Comparison of ENCODE assay signal across 9 mouse cellular contexts in genomic region chr7:111024068-111024594, GRCm38 (mm10). TPM values are rescaled to one million over a fixed set of nuclear protein-coding genes. Genes with fewer than 3 reads are reported as not detected.
DNase-seq lines count a peak whose midpoint lies in the region; ATAC-seq and TF ChIP-seq lines count a peak whose summit lies in the region.
"Had no signal": no experiment of that assay in that cellular context is flagged by ENCODE, and none has a peak within 500 bp of the region (broad histone marks: within the 10 kb centered on the region; RNA-seq: fewer than 3 reads in every experiment).

No protein-coding gene starts in this region.

- H3K4me2 ChIP-seq in heart, embryonic 12.5 days = no peak overlapping the region
- no peak overlapping the region for H3K4me2 ChIP-seq in midbrain, postnatal 0 days (ENCODE audit: low read depth, low read length, poor library complexity, severe bottlenecking)
- H3K4me2 ChIP-seq: limb, embryonic 15.5 days had no signal

- WGBS in heart, embryonic 12.5 days = 33% methylated on average over 8 of the region's 8 CpGs
- WGBS in midbrain, postnatal 0 days = 17% methylated on average over 8 of the region's 8 CpGs

- TF ChIP-seq CTCF in C2C12 (IDR thresholded peaks at IDR 0.05; ENCODE audit: control insufficient read depth, insufficient read depth, insufficient read length) = no peak
- TF ChIP-seq CTCF in midbrain, postnatal 0 days (IDR thresholded peaks at IDR 0.05) = no peak

- no peaks in the 10 kb centered on the region for H3K27me3 ChIP-seq in C2C12 (ENCODE audit: control insufficient read depth, insufficient read depth, insufficient read length)
- no peaks in the 10 kb centered on the region for H3K27me3 ChIP-seq in heart, embryonic 12.5 days (replicated peaks)
- no peaks in the 10 kb centered on the region for H3K27me3 ChIP-seq in midbrain, postnatal 0 days (ENCODE audit: insufficient read depth, low read length)
- H3K27me3 ChIP-seq: limb, embryonic 15.5 days had no signal

- no peak overlapping the region for H3K4me3 ChIP-seq in C2C12 (ENCODE audit: insufficient read depth, poor library complexity, severe bottlenecking)
- no peak overlapping the region for H3K4me3 ChIP-seq in heart, embryonic 12.5 days
- H3K4me3 ChIP-seq in midbrain, postnatal 0 days (ENCODE audit: low read depth, low read length) = no peak overlapping the region
- H3K4me3 ChIP-seq: limb, embryonic 15.5 days had no signal

- H3K79me3 ChIP-seq in C2C12 (ENCODE audit: low read depth) = no peaks in the 10 kb centered on the region

- 0 out of 2 replicates have a peak overlapping the region, but pooled peaks have one; percentile 19 for H3K27ac ChIP-seq in heart, embryonic 12.5 days (ENCODE audit: poor library complexity, severe bottlenecking)
- peak overlapping the region; percentile 12; the same call in 1 of the 2 replicates for H3K27ac ChIP-seq in midbrain, postnatal 0 days (ENCODE audit: low read depth, low read length)
- H3K27ac ChIP-seq: limb, embryonic 15.5 days had no signal

- peaks cover 2% of the 10 kb centered on the region for H3K79me2 ChIP-seq in C2C12 (ENCODE audit: control insufficient read depth, insufficient read depth)

- peak overlapping the region; percentile 4; the same call in 1 of the 2 replicates for H3K9ac ChIP-seq in heart, embryonic 12.5 days
- H3K9ac ChIP-seq in midbrain, postnatal 0 days (replicated peaks; ENCODE audit: low read length, poor library complexity, severe bottlenecking) = no peak overlapping the region
- H3K9ac ChIP-seq: limb, embryonic 15.5 days had no signal

- peak; percentile 11 for DNase-seq in adrenal gland, postnatal 10 days
- no peak for DNase-seq in adrenal gland, adult 18-20 months (ENCODE audit: low spot score in 2 of 2)
- peak; percentile 13 to 29 for DNase-seq in layer of hippocampus, postnatal 36 days
- DNase-seq in midbrain, postnatal 0 days (ENCODE audit: low spot score) = peak; percentile 6
- DNase-seq in right cerebral cortex, postnatal 10 days (ENCODE audit: low spot score in 2 of 2) = no peak
- DNase-seq in right cerebral cortex, adult 2 months (ENCODE audit: low spot score in 2 of 2) = no peak

- H3K36me3 ChIP-seq in C2C12 (ENCODE audit: control insufficient read depth, insufficient read depth) = no peaks in the 10 kb centered on the region
- H3K36me3 ChIP-seq in heart, embryonic 12.5 days = no peaks in the 10 kb centered on the region
- H3K36me3 ChIP-seq in midbrain, postnatal 0 days (ENCODE audit: insufficient read depth, low read length) = no peaks in the 10 kb centered on the region
- H3K36me3 ChIP-seq: limb, embryonic 15.5 days had no signal

- no peaks in the 10 kb centered on the region for H3K9me3 ChIP-seq in heart, embryonic 12.5 days (replicated peaks)
- H3K9me3 ChIP-seq in midbrain, postnatal 0 days (ENCODE audit: low read length) = no peaks in the 10 kb centered on the region
- H3K9me3 ChIP-seq: limb, embryonic 15.5 days had no signal

- H3ac ChIP-seq in C2C12 (ENCODE audit: control insufficient read depth, insufficient read length, low read depth) = no peak overlapping the region

- peaks cover 13% of the 10 kb centered on the region for H3K4me1 ChIP-seq in heart, embryonic 12.5 days (replicated peaks)
- H3K4me1 ChIP-seq in midbrain, postnatal 0 days (ENCODE audit: insufficient read depth, low read length) = no peaks in the 10 kb centered on the region

- ATAC-seq in heart, embryonic 12.5 days (ENCODE audit: insufficient number of reproducible peaks, low FRiP score) = no peak
- no peak for ATAC-seq in midbrain, postnatal 0 days (ENCODE audit: low FRiP score)

TF ChIP-seq in C2C12, 6 proteins besides CTCF, POLR2A, EP300 and RAD21:
- TF ChIP-seq CEBPB (IDR thresholded peaks at IDR 0.05; ENCODE audit: low read depth) = peak; percentile 91
- no peak for TF ChIP-seq MAX (IDR thresholded peaks at IDR 0.05)
- TF ChIP-seq FOSL1 (IDR thresholded peaks at IDR 0.05; ENCODE audit: insufficient read depth, low read length, poor library complexity, severe bottlenecking) = no peak
- TF ChIP-seq MYOD1 (IDR thresholded peaks at IDR 0.05; ENCODE audit: control insufficient read depth, insufficient read length, low read depth) = no peak
- no peak for TF ChIP-seq USF1 (IDR thresholded peaks at IDR 0.05; ENCODE audit: low read depth)
- TF ChIP-seq MYOG (IDR thresholded peaks at IDR 0.05; ENCODE audit: control insufficient read depth, extremely low read depth, insufficient read length) = no peak

RNA-seq across cellular contexts. Expression of gene Ctr9, which starts 4.6 kb away (rescaled TPM):
- 10 to 100 TPM; 42.2 to 46.0 TPM for total RNA-seq in adrenal gland, postnatal 10 days (2021)
- total RNA-seq in adrenal gland, adult 18-20 months (2021) = 10 to 100 TPM; 44.4 to 48.3 TPM
- 19.0 TPM for polyA plus RNA-seq in C2C12 (2012; fragmentation: generic; extraction: Trizol)
- 47.3 and 49.7 TPM in 2 replicates for polyA plus RNA-seq in heart, embryonic 12.5 days (2016; fragmentation: Nextera tagmentation; extraction: Ambion mirVana)
- 10 to 100 TPM; 50.0 to 56.7 TPM for total RNA-seq in layer of hippocampus, postnatal 36 days (2021)
- total RNA-seq in midbrain, postnatal 0 days (2014; rRNA removed) = 38.7 and 50.3 TPM in 2 replicates
- 59.5 and 63.3 TPM in 2 replicates for polyA plus RNA-seq in midbrain, postnatal 0 days (2015; fragmentation: Nextera tagmentation; extraction: Ambion mirVana)

RNA-seq across cellular contexts. Expression of gene Mrvi1, which starts 41.9 kb away (rescaled TPM):
- 10 to 100 TPM; 13.6 to 13.9 TPM for total RNA-seq in adrenal gland, postnatal 10 days (2021)
- 10 to 100 TPM; 11.5 to 12.8 TPM for total RNA-seq in adrenal gland, adult 18-20 months (2021)
- polyA plus RNA-seq in C2C12 (2012; fragmentation: generic; extraction: Trizol) = 0.05 TPM
- polyA plus RNA-seq in heart, embryonic 12.5 days (2016; fragmentation: Nextera tagmentation; extraction: Ambion mirVana) = 5.7 and 8.0 TPM in 2 replicates
- 1 to 10 TPM; 1.3 to 2.7 TPM for total RNA-seq in layer of hippocampus, postnatal 36 days (2021)
- total RNA-seq in midbrain, postnatal 0 days (2014; rRNA removed) = 2.3 and 2.7 TPM in 2 replicates
- 0.42 and 0.88 TPM in 2 replicates for polyA plus RNA-seq in midbrain, postnatal 0 days (2015; fragmentation: Nextera tagmentation; extraction: Ambion mirVana)

RNA-seq across cellular contexts. Expression of gene Eif4g2, which starts 58.7 kb away (rescaled TPM):
- 100 to 1,000 TPM; 860 to 869 TPM for total RNA-seq in adrenal gland, postnatal 10 days (2021)
- total RNA-seq in adrenal gland, adult 18-20 months (2021) = 1,000 to 10,000 TPM in 1 of 2 experiments, 100 to 1,000 TPM in 1; 957 to 1,079 TPM
- polyA plus RNA-seq in C2C12 (2012; fragmentation: generic; extraction: Trizol) = 386 TPM
- 852 and 867 TPM in 2 replicates for polyA plus RNA-seq in heart, embryonic 12.5 days (2016; fragmentation: Nextera tagmentation; extraction: Ambion mirVana)
- 100 to 1,000 TPM; 665 to 701 TPM for total RNA-seq in layer of hippocampus, postnatal 36 days (2021)
- 497 and 556 TPM in 2 replicates for total RNA-seq in midbrain, postnatal 0 days (2014; rRNA removed)
- polyA plus RNA-seq in midbrain, postnatal 0 days (2015; fragmentation: Nextera tagmentation; extraction: Ambion mirVana) = 804 and 868 TPM in 2 replicates

Comparison
In these comparisons a context has a peak if more than half of its experiments do, and no peak if none do; other contexts are left out.
1. DNase-seq: peak in adrenal gland, postnatal 10 days (single experiment), layer of hippocampus, postnatal 36 days (2 of 2) and midbrain, postnatal 0 days (single experiment); none in adrenal gland, adult 18-20 months (0 of 2), right cerebral cortex, postnatal 10 days (0 of 2) and right cerebral cortex, adult 2 months (0 of 2).